Mouse (Mus musculus): ENCODE results near the gene Il23r. TPM values are rescaled to one million over a fixed set of nuclear protein-coding genes. Genes with fewer than 3 reads are reported as not detected.

Gene Il23r
- polyA plus RNA-seq, 1 experiment from 2014 or later: 0.08 TPM

- Histone ChIP-seq H3K9me3 (ENCODE audit: control insufficient read depth) (no peaks in the 10 kb centered on the region), H3K36me3 (ENCODE audit: control insufficient read depth, insufficient read depth) (no peaks in the 10 kb centered on the region), H3K4me2 (replicated peaks; ENCODE audit: low read depth) (no peak overlapping the region), H3K27ac (ENCODE audit: low read depth, low read length) (no peak overlapping the region), H3K4me3 (ENCODE audit: low read depth, low read length) (no peak overlapping the region), H3K9ac (ENCODE audit: low read depth, low read length) (no peak overlapping the region), H3K27me3 (replicated peaks; ENCODE audit: control insufficient read depth, insufficient read depth, low read length) (no peaks in the 10 kb centered on the region), H3K4me1 (replicated peaks; ENCODE audit: control insufficient read depth, insufficient read depth, low read length) (no peaks in the 10 kb centered on the region)
- 96% methylated on average over 1 of the region's 1 CpGs for WGBS
- no peak for TF ChIP-seq CTCF (IDR thresholded peaks at IDR 0.05; ENCODE audit: low read depth)
- no peak for ATAC-seq
Observed at GRCm38 (mm10) chr6:67459424-67459823, 32.2 kb downstream of the Il23r start.

GRCm38 (mm10) chr6:67451330-67451729 is 40.3 kb downstream of the Il23r start:
- Histone ChIP-seq H3K4me3 (ENCODE audit: low read depth, low read length) (no peak overlapping the region), H3K9me3 (ENCODE audit: control insufficient read depth) (no peaks in the 10 kb centered on the region), H3K9ac (ENCODE audit: low read depth, low read length) (no peak overlapping the region), H3K4me2 (replicated peaks; ENCODE audit: low read depth) (no peak overlapping the region), H3K36me3 (ENCODE audit: control insufficient read depth, insufficient read depth) (no peaks in the 10 kb centered on the region), H3K27ac (ENCODE audit: low read depth, low read length) (no peak overlapping the region), H3K27me3 (replicated peaks; ENCODE audit: control insufficient read depth, insufficient read depth, low read length) (no peaks in the 10 kb centered on the region), H3K4me1 (replicated peaks; ENCODE audit: control insufficient read depth, insufficient read depth, low read length) (no peaks in the 10 kb centered on the region)
- WGBS: 51% methylated on average over 5 of the region's 5 CpGs
- ATAC-seq: no peak
- peak; percentile 58 for TF ChIP-seq CTCF (IDR thresholded peaks at IDR 0.05; ENCODE audit: low read depth)

GRCm38 (mm10) chr6:67445866-67446265 is 45.8 kb downstream of the Il23r start:
- H3K9ac ChIP-seq (ENCODE audit: low read depth, low read length): no peak overlapping the region
- no peak overlapping the region for H3K4me3 ChIP-seq (ENCODE audit: low read depth, low read length)
- no peak overlapping the region for H3K4me2 ChIP-seq (replicated peaks; ENCODE audit: low read depth)
- WGBS: 79% methylated on average over 1 of the region's 1 CpGs
- H3K36me3 ChIP-seq (ENCODE audit: control insufficient read depth, insufficient read depth): no peaks in the 10 kb centered on the region
- ATAC-seq: no peak
- H3K4me1 ChIP-seq (replicated peaks; ENCODE audit: control insufficient read depth, insufficient read depth, low read length): no peaks in the 10 kb centered on the region
- no peaks in the 10 kb centered on the region for H3K9me3 ChIP-seq (ENCODE audit: control insufficient read depth)
- no peaks in the 10 kb centered on the region for H3K27me3 ChIP-seq (replicated peaks; ENCODE audit: control insufficient read depth, insufficient read depth, low read length)
- no peak overlapping the region for H3K27ac ChIP-seq (ENCODE audit: low read depth, low read length)
- TF ChIP-seq CTCF (IDR thresholded peaks at IDR 0.05; ENCODE audit: low read depth): peak; percentile 52

GRCm38 (mm10) chr6:67443124-67443523 is 48.5 kb downstream of the Il23r start:
- no peak overlapping the region for H3K9ac ChIP-seq (ENCODE audit: low read depth, low read length)
- H3K4me1 ChIP-seq (replicated peaks; ENCODE audit: control insufficient read depth, insufficient read depth, low read length): no peaks in the 10 kb centered on the region
- no peaks in the 10 kb centered on the region for H3K9me3 ChIP-seq (ENCODE audit: control insufficient read depth)
- 86% methylated on average over 6 of the region's 6 CpGs for WGBS
- no peaks in the 10 kb centered on the region for H3K27me3 ChIP-seq (replicated peaks; ENCODE audit: control insufficient read depth, insufficient read depth, low read length)
- H3K27ac ChIP-seq (ENCODE audit: low read depth, low read length): no peak overlapping the region
- H3K36me3 ChIP-seq (ENCODE audit: control insufficient read depth, insufficient read depth): no peaks in the 10 kb centered on the region
- no peak for ATAC-seq
- H3K4me3 ChIP-seq (ENCODE audit: low read depth, low read length): no peak overlapping the region
- TF ChIP-seq CTCF (IDR thresholded peaks at IDR 0.05; ENCODE audit: low read depth): no peak
- H3K4me2 ChIP-seq (replicated peaks; ENCODE audit: low read depth): no peak overlapping the region

- 13% methylated on average over 3 of the region's 3 CpGs for WGBS
- Histone ChIP-seq H3K4me3 (ENCODE audit: low read depth, low read length) (no peak overlapping the region), H3K27me3 (replicated peaks; ENCODE audit: control insufficient read depth, insufficient read depth, low read length) (no peaks in the 10 kb centered on the region), H3K4me1 (replicated peaks; ENCODE audit: control insufficient read depth, insufficient read depth, low read length) (no peaks in the 10 kb centered on the region), H3K27ac (ENCODE audit: low read depth, low read length) (0 out of 2 replicates have a peak overlapping the region, but pooled peaks have one; percentile 15), H3K36me3 (ENCODE audit: control insufficient read depth, insufficient read depth) (no peaks in the 10 kb centered on the region), H3K9ac (ENCODE audit: low read depth, low read length) (no peak overlapping the region), H3K4me2 (replicated peaks; ENCODE audit: low read depth) (no peak overlapping the region), H3K9me3 (ENCODE audit: control insufficient read depth) (no peaks in the 10 kb centered on the region)
- ATAC-seq: peak; percentile 92
- TF ChIP-seq CTCF (IDR thresholded peaks at IDR 0.05; ENCODE audit: low read depth): no peak
Observed at GRCm38 (mm10) chr6:67437814-67438385, 53.8 kb downstream of the Il23r start.

- Histone ChIP-seq H3K27ac (ENCODE audit: low read depth, low read length) (no peak overlapping the region), H3K9me3 (ENCODE audit: control insufficient read depth) (no peaks in the 10 kb centered on the region)
Observed at GRCm38 (mm10) chr6:67437028-67437427, 54.6 kb downstream of the Il23r start.

GRCm38 (mm10) chr6:67436295-67436694 is 55.4 kb downstream of the Il23r start:
- 78% methylated on average over 2 of the region's 2 CpGs for WGBS
- Histone ChIP-seq H3K9ac (ENCODE audit: low read depth, low read length) (no peak overlapping the region), H3K4me3 (ENCODE audit: low read depth, low read length) (no peak overlapping the region), H3K9me3 (ENCODE audit: control insufficient read depth) (no peaks in the 10 kb centered on the region), H3K4me2 (replicated peaks; ENCODE audit: low read depth) (no peak overlapping the region), H3K27me3 (replicated peaks; ENCODE audit: control insufficient read depth, insufficient read depth, low read length) (no peaks in the 10 kb centered on the region), H3K36me3 (ENCODE audit: control insufficient read depth, insufficient read depth) (no peaks in the 10 kb centered on the region), H3K4me1 (replicated peaks; ENCODE audit: control insufficient read depth, insufficient read depth, low read length) (no peaks in the 10 kb centered on the region), H3K27ac (ENCODE audit: low read depth, low read length) (no peak overlapping the region)
- ATAC-seq: no peak
- no peak for TF ChIP-seq CTCF (IDR thresholded peaks at IDR 0.05; ENCODE audit: low read depth)

More at GRCm38 (mm10) chr6:67437028-67437427, 54.6 kb downstream of the Il23r start:
- Histone ChIP-seq H3K9ac (ENCODE audit: low read depth, low read length) (no peak overlapping the region), H3K4me1 (replicated peaks; ENCODE audit: control insufficient read depth, insufficient read depth, low read length) (no peaks in the 10 kb centered on the region), H3K4me3 (ENCODE audit: low read depth, low read length) (no peak overlapping the region), H3K36me3 (ENCODE audit: control insufficient read depth, insufficient read depth) (no peaks in the 10 kb centered on the region), H3K27me3 (replicated peaks; ENCODE audit: control insufficient read depth, insufficient read depth, low read length) (no peaks in the 10 kb centered on the region), H3K4me2 (replicated peaks; ENCODE audit: low read depth) (no peak overlapping the region)
- ATAC-seq: no peak
- TF ChIP-seq CTCF (IDR thresholded peaks at IDR 0.05; ENCODE audit: low read depth): no peak

Data from intestine, postnatal 0 days (tissue).